Mouse (Mus musculus): ENCODE results near the gene Rex1bd.
A peak's percentile ranks its signal among the peaks of the same experiment; 100 is the strongest.

Gene Rex1bd

DNA sequence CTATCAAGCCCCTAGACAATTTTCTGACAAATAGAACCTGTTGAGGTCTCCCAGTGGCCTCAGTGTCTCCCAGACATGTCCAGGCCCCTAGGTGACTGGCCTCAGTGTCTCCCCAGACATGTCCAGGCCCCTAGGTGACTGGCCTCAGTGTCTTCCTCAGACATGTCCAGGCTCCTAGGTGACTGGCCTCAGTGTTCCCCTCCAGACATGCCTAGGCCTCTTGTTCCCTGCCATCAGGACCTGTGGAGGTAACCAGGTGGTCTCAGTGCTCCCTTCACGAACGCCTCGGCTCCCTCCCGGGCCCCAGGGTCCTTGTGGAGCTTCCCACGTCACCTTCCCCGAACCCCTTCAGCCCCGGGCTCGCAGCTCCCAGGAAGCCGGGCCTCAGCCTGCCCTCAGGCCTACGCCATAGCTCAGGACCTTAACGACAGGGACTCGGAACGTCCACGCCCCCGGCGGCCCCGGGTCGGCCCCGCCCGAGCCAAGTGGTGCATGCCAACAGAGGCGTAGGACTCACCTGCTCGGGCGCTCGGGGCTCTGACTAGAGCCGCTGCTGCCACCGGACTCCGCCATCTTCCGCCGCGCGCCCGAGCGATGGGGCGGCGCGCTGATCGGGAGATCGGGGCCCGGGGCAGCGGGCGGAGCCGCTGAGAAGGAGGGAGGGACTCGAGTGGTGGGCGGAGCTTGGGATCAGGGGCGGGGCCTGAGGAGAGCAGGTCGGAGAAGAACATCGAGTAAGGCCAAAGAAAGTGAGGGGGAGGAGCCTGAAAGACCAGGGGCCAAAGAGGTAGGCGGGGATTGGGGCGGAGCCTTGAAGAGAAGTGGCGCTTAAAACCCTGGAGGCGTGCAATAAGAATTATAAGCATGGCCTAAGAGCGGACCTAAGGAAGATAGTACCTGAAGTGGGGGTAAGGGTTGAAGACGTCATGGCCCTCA is 30.0 kb downstream of the Rex1bd start, which contains the start of gene Klhl26:
TSS of gene Klhl26 (minus strand) at position 636 of the 936 bp plus-strand sequence.
- peak; percentile 97 for DNase-seq

DNA sequence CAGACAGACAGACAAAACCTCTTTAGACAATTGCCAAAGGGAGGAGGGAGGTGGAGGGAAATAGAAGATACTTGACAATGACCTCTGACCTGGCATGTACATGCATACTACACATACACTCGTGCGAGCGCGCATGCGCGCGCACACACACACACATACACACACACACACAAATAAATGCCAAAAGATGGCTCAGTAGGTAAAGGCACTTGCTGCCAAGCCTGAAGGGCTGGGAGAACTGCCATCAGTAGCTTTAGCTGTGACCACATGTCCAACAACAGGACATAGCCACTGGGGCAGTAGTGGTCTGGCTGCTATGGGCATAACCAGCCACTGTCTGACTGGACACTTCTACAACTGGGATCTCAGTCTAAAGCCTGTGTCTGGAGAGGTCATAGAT is 34.7 kb downstream of the Rex1bd start:
- DNase-seq, result peak; percentile 57

DNA sequence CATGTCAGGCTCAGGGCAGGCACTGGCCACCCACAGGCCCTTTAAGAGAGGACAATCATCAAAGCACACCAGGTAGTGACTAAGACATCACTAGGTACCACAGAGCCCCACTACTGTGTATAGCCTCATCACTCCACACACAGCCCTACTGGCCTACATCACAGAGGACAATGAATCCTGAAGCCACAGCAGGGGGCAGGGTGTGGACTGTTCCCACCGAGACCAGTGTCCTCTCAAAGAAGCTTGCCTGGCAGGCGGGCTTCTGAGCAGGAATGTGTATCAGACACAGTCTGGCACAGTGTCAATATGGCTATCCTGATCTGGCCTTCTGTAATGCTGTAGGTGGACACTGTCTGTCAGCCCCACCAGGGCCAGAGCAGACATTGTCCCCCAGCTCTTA is 36.6 kb downstream of the Rex1bd start:
- no peak for DNase-seq

GRCm38 (mm10) chr8:70469295-70469916 is 37.1 kb downstream of the Rex1bd start:
- no peak for DNase-seq

DNA sequence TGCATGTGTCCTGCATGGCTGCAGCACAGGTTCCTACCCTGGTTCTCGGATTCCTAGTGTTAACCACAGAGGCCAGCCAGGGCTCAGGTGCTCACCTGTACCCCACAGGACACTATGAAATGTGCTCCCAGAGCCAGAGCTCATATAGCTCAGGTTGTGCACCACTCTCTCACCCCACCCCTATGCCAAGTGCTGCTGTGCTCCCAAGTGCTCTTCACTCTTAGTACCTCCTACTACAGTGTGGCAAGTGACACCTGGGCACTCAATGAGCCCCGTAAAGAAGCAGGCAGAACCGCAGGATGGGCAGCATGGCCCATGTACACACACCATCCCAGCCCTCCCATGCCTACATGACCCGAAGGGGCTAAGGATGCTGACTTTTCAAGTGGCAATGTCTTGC is 37.8 kb downstream of the Rex1bd start:
- no peak for DNase-seq

DNA sequence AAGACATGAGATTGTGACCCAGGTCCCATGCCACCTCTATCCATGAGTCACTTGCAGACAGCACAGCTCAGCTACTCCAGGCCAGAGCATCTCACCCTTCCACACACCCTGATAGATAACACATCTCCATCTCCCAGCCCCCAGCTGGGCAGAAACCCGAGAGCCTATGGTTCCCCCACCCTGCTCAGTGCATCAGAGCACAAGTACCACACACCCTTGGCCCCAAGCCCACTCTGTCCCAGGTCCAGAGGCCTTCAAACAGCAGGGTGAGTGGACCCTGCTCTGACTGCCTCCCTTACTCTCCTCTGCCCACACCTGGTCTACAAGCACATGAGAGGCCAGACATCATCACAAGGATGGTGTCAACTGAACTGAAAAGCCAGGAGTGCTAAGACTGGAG is 38.6 kb downstream of the Rex1bd start:
- DNase-seq, result no peak

- DNase-seq, result no peak
Observed at GRCm38 (mm10) chr8:70467229-70467725, 39.3 kb downstream of the Rex1bd start.

DNA sequence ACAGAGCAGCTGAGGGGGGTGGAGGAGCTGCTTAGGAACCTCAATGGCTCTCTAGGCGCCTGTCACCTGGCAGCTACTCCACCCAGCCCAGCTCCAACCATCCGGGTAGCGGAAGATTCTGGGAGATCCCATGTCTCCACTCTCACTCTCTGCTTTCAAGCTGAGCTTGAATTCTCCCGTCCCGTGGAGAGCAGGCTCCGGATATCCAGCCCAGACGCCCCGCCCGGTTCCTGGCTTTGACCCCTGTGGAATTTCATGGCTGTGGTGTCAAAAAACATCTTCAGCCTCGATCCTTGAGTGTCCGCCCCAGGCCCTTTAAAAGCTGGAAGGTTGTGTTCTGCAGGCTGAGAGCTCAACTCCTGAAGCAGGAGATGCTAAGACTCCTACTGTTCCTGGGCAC is 39.8 kb downstream of the Rex1bd start:
- DNase-seq, result no peak

GRCm38 (mm10) chr8:70466305-70466704 is 40.2 kb downstream of the Rex1bd start:
- DNase-seq, result no peak

DNA sequence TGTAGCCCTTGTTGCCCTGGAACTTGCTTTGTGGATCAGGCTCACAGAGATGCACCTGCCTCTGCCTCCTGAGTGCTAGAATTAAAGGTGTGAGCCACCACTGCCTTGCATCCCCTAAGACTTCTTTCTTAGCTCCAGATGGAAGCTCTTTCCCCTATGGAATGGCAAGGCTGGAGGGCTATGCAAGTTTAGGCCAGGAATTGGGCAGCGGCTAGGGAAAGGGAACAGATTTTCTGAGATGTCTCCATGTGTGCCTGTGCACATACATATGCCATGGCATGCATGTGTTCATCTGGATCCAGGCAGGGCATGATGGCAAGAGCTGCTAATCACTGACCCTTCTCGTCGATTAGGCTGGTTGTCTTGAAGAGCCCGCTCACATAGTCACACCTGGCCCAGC is 40.9 kb downstream of the Rex1bd start:
- DNase-seq, result no peak

DNA sequence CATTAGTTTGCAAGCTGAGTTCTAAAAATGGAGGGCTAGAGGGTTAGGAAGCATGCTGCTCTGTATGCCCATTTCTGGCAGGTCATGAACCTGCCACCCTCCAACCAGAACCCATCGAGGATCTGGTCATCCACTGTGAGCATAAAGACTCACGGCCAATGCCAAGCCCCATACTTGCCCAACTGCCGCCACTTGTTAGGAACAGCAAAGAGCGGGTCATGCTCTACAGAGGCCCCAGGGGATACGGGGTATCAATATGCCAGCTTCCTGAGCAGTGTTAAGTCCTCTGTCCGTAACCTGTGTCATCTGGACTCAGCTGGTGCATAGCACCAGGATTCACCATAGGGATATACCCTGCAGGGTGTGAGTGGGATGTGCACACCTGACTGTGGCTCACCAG is 42.4 kb downstream of the Rex1bd start:
- no peak for DNase-seq

DNA sequence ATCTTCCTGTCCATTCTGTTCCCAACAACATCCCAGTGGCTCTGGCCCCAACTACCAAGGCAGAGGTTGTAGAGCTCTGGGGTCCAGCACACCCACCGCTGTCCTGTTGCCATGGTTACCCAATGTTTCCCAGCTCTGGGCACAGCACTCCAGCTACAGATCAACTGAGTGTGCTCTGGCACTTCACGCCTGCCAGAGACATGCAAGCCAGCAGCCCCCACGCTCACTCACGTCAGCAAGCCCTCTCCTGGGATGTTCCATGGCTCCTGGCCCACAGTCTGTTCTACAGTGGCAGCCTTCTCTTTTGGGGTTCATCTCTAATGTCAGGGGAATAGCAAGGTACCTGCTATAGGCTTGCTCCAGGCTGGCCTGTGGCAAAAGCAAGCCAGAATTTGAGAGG is 43.2 kb downstream of the Rex1bd start:
- DNase-seq, result no peak

- no peak for DNase-seq
Observed at GRCm38 (mm10) chr8:70462516-70462813, 44.1 kb downstream of the Rex1bd start.

DNA sequence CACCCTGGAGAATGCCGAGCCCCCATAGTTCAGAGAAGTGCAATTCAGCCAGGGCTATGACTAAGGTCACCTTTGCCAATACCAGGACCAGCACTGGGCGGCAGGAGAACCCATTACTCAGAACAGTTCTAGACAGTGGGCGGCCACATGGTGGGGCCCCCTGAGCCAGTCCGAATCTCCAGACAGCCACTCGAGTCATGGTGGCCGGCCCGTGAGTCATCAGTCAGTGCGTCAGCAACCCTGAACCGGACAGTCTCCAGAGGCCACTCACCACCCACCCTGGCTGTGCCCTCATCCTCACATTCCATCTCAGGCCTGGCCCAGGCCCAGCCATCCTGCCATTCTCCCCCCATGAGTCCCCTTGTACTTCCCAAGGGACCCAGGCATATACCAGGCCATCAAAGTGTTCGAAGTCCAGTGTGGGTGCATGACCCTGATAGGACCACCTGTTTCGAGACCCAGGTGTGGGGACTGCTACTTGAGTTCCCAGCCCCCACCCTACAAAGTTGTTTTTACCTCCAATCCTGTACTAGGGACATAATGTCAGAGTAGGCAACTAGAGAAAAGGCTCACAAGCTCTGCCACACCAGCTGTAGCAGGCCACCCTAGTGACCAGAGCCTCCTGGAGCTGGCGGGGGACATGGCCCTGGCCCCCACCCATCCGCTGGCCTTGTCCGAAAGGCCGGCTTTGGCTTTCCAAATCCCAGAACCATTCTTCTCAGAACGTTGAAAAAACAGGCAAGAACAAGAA is 44.6 kb downstream of the Rex1bd start:
- no peak for DNase-seq

- peak; percentile 56 for DNase-seq
Observed at GRCm38 (mm10) chr8:70460606-70461005, 45.9 kb downstream of the Rex1bd start.

DNA sequence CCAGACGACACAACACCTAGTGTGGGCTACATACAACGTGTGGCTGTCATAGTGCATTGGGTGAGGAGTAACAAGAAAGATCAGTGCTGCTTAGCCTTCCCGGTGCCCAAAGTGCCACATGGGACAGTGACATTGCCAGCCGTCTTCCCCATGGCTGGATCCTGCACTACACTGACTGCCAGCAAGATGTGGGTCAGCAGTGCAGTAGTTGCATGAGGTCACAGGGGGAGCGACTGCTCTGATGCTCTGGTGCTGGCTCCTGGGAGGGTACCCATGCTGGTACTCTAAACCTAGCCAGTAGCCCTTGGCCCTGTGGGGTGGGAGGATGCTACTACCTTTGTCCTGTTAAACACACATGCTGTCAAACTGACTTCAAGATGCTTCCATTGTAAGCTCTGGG is 46.4 kb downstream of the Rex1bd start:
- no peak for DNase-seq

DNA sequence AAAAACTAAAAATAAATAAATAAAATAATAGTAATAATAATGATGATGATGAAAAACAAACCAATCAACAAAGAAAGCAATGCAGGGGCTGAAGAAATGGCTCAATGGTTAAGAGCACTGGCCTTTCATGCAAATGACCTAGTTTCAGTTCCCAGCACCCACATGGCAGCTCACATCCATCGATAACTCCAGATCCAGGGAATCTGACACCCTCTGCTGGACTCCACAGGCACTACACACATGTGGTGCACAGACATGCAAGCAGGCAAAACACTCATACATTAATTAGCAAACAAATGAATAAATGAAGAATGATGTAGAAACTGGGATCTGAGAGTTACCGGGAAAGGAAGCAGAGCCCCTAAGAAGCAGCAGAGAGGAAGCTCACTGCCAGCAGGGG is 46.9 kb downstream of the Rex1bd start:
- no peak for DNase-seq

DNA sequence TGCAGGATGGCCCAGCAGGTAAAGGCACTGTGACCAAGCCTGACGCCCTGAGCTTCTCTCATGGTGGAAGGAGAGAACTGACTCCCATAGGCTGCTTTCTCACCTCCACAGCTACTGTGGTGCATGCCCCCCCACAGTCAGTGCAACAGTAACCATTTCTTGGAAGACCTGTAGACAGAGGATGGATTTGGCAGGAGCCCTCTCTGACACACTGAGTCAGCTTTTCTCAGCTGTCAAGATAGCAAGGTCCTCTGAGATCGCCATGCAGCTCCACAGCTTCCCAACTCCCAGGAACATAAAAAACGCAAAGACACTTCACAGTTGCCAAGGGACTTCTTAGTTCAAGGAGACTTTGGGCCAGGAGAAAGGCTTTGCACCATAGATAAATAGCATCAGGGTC is 48.1 kb downstream of the Rex1bd start:
- DNase-seq, result no peak

DNA sequence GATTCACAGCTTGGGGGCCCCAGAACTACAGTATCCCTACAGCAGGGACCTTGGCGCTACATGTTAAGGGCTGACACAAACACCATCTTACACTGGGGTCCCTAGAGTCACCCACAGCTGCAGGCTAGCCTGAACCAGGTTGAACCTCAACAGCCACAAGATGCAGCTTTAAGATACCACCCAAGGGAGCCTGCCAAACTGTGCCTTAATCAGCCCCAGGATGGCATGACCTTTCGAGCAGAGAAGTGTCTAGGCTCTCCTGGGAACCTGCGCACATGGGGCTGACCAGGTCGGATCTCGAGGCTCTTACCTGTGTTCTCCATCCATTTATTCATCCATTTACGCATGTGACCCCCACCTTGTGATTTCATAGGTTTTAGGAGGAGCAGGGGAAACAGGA is 48.7 kb downstream of the Rex1bd start:
- no peak for DNase-seq

DNA sequence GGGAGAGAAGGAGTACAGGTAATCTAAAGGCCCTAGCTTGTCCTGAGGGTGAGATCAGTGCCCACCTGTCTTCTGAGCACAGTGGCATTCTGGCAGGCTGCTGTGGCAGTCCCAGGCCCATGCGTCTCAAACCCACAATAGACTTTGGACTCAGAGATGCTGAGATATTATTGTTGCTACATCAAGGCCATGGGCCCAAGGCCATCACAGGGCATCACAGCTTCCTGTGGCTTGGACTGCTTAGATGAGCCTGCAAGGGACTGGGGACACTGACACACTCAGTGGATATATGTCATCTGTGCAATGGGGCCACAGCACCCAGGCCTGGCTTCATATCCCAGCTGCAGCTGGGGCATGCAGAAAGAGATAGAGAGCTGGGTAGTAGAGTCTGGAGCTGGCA is 49.6 kb downstream of the Rex1bd start:
- DNase-seq, result no peak
